Mouse (Mus musculus) limb, embryonic 12.5 days (tissue): ENCODE measurements around the gene Pappa. TPM values are rescaled to one million over a fixed set of nuclear protein-coding genes. Genes with fewer than 3 reads are reported as not detected.

Experiments
- ATAC-seq: fragments of 200-750 bp; cut with Nextera tagmentation; 2 replicates; pipeline ENCODE4 v1.8.0; 2017; ENCODE audit warnings: low read depth, moderate TSS enrichment; ENCODE audit not compliant: insufficient number of reproducible peaks, insufficient read depth, low FRiP score, low TSS enrichment
- H3K27ac ChIP-seq: fragments of 300-500 bp; sonication (generic); 2 replicates; pipeline ENCODE4 v1.5.1; 2016; ENCODE audit warnings: mild to moderate bottlenecking, moderate library complexity
- H3K27me3 ChIP-seq: fragments of 300-500 bp; sonication (generic); 2 replicates; pipeline ENCODE4 v1.6.1; 2016; ENCODE audit warnings: mild to moderate bottlenecking, moderate library complexity
- H3K36me3 ChIP-seq: fragments of 300-500 bp; sonication (generic); 2 replicates; pipeline ENCODE4 v1.6.1; 2016; ENCODE audit warnings: mild to moderate bottlenecking, moderate library complexity
- H3K4me1 ChIP-seq: fragments of 300-500 bp; sonication (generic); replicated peaks from 2 replicates; pipeline ENCODE4 v1.6.1; 2016
- H3K4me2 ChIP-seq: fragments of 300-500 bp; sonication (generic); 2 replicates; pipeline ENCODE4 v1.6.1; 2016; ENCODE audit warnings: mild to moderate bottlenecking, moderate library complexity
- H3K4me3 ChIP-seq: fragments of 300-500 bp; sonication (generic); replicated peaks from 2 replicates; pipeline ENCODE4 v1.5.1; 2016; ENCODE audit warnings: mild to moderate bottlenecking
- H3K9ac ChIP-seq: fragments of 300-500 bp; sonication (generic); replicated peaks from 2 replicates; pipeline ENCODE4 v1.6.1; 2016; ENCODE audit warnings: mild to moderate bottlenecking, moderate library complexity
- H3K9me3 ChIP-seq: fragments of 300-500 bp; sonication (generic); 2 replicates; pipeline ENCODE4 v1.6.1; 2016; ENCODE audit warnings: mild to moderate bottlenecking, moderate library complexity
- WGBS: fragments of 180-500 bp; shearing (Covaris S2); methylation state at CpG from one replicate; pipeline ENCODE4 v1.1.7; 2016; 5-methylcytosine and 5-hydroxymethylcytosine counted together
- polyA plus RNA-seq: library from polyadenylated mRNA; unstranded; fragments of >200 nt; fragmentation: Nextera tagmentation; extraction: Ambion mirVana; gene quantifications from 2 replicates; pipeline ENCODE4 v1.2.1, GENCODE M21; 2016

Pappa gene
- polyA plus RNA-seq, 1 experiment from 2014 or later = 1.1 TPM

DNA sequence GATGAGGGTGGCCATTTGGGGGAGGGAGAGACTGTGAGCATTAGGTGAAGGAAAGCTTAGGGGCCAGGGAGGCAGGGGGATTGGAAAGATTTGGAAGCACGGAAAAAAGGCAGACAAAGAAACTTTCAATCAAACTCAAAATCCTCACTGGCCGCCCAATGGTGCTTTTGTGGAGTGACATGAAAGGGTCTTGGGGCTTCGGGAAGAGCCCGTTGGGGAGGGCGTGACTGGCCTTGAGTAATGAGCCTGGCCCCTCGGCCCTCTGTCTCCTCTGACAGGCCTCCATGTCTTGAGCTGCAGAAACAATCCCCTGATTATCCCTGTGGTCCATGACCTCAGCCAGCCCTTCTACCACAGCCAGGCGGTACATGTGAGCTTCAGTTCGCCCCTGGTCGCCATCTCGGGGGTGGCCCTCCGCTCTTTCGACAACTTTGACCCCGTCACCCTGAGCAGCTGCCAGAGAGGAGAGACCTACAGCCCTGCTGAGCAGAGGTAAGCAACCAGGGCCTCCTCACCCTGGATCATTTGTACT is 173.1 kb downstream of the Pappa start:
- H3K9me3 ChIP-seq = no peaks in the 10 kb centered on the region
- no peak overlapping the region for H3K27ac ChIP-seq
- no peaks in the 10 kb centered on the region for H3K36me3 ChIP-seq
- H3K9ac ChIP-seq = no peak overlapping the region
- no peak for ATAC-seq
- 32% methylated on average over 13 of the region's 13 CpGs for WGBS
- H3K4me3 ChIP-seq = no peak overlapping the region
- no peaks in the 10 kb centered on the region for H3K4me1 ChIP-seq
- no peak overlapping the region for H3K4me2 ChIP-seq
- H3K27me3 ChIP-seq = no peaks in the 10 kb centered on the region

DNA sequence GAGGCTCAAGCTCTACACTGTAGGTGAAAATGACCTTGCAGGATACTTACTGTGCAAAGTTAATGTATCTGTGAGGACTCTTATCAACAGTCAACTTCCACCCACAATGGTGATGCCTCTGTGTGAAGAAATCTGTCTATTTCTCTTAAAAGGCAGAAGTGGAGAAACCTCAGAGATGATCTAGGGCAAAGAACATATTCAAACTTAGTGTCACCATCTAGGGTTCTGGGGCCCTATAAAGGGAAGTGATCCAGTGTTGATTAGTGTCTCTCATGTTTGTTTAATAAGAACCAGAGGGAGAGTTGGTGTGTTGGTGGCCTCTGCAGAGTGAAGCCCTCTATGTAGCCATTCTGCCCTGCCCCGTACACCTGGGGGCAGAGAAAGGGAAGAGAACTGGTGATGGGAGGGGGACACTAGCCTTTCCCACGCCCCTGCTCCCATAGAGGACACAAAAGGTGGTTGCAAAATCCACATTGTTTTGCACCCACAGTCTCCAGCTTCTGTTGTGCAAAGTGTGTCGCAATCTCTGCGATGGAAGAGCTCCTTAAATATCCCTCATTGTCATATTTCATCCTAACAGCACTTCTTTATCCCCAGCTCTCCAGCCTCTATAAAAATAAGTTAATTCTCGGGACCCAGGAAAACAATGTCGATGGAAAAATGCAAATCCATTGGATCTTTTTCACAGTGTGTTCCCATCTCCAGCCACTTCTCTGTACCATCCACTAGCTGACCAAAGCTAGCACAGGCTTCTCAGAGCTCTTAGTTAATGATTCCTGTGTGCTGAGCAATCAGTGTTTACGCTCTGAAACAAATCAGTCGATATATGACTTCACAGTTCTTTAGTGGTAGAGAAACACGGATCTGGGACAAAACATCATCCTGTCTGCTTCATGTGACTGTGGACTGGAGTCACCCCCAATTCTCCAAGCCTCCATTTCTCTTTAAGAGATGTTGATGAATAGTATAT is 174.5 kb downstream of the Pappa start:
- ATAC-seq = no peak
- H3K9me3 ChIP-seq = no peaks in the 10 kb centered on the region
- H3K9ac ChIP-seq = no peak overlapping the region
- no peak overlapping the region for H3K4me3 ChIP-seq
- no peak overlapping the region for H3K27ac ChIP-seq
- H3K36me3 ChIP-seq = no peaks in the 10 kb centered on the region
- WGBS = 80% methylated on average over 9 of the region's 9 CpGs
- H3K4me1 ChIP-seq = no peaks in the 10 kb centered on the region
- H3K4me2 ChIP-seq = no peak overlapping the region
- H3K27me3 ChIP-seq = no peaks in the 10 kb centered on the region

DNA sequence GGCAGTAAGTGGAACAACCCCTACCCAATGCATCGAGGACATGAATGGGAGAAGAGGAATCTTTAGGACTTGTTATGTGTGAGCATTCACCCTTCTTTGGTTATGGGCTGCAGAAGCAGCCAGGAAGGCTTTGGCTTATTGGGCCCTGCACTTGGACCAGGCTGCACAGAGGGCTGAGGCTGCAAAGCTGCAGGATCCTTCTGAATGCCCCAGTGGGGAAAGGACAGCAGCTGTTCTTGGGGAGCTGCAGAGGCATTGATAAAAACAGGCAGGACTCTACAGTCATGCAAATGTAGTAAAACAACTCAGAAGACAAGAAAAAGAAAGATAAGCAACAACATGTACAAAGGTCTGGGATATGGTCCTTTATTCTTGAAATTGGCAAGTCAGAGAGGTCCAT is 175.4 kb downstream of the Pappa start:
- no peaks in the 10 kb centered on the region for H3K9me3 ChIP-seq
- H3K9ac ChIP-seq = no peak overlapping the region
- H3K36me3 ChIP-seq = no peaks in the 10 kb centered on the region
- no peak overlapping the region for H3K27ac ChIP-seq
- H3K4me2 ChIP-seq = no peak overlapping the region
- WGBS = 82% methylated on average over 1 of the region's 1 CpGs
- ATAC-seq = no peak
- H3K27me3 ChIP-seq = no peaks in the 10 kb centered on the region
- H3K4me3 ChIP-seq = no peak overlapping the region
- H3K4me1 ChIP-seq = no peaks in the 10 kb centered on the region

DNA sequence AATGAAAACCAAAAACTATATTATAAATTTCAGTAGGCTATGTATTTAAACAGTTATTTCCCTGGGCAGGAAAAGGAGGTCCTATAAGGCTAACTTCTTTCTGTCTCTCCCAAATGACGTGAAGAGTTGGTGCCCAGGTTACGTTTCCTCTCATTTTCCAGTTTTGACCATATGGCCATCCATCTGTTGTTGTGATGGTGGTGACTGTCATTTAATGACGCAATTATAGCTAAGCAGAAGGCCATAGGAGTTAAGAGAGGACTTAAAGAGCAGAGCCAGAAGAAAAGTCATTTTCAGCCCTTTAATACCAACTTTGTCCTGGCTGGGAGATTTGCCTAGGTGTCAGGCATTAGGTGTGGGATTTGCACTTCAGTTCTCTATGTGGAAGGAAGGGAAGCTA is 176.5 kb downstream of the Pappa start:
- H3K36me3 ChIP-seq = no peaks in the 10 kb centered on the region
- H3K27me3 ChIP-seq = no peaks in the 10 kb centered on the region
- H3K27ac ChIP-seq = no peak overlapping the region
- 67% methylated on average over 3 of the region's 3 CpGs for WGBS
- H3K9me3 ChIP-seq = no peaks in the 10 kb centered on the region
- no peak overlapping the region for H3K4me3 ChIP-seq
- no peak overlapping the region for H3K4me2 ChIP-seq
- no peaks in the 10 kb centered on the region for H3K4me1 ChIP-seq
- no peak for ATAC-seq
- H3K9ac ChIP-seq = no peak overlapping the region

DNA sequence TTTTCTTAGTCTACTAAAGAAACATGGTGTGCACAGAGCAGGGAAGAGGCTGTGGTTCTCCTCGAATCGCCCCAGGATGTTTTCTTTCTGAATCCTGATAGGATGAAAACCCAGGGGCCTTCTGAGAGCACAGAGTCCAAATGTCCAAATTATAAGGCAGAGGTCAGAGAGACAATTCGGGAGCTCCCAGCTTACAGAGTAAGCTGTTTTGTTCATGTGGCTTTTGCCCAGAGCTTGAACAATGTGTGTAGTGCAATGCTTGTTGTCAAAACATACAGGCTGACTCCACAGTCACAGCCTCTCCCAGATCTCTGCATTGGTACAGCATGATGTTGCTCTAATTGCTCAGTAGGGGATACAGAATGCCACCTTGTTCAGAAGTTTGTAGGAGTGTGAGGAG is 178.7 kb downstream of the Pappa start:
- H3K36me3 ChIP-seq = no peaks in the 10 kb centered on the region
- no peaks in the 10 kb centered on the region for H3K9me3 ChIP-seq
- H3K9ac ChIP-seq = no peak overlapping the region
- H3K4me2 ChIP-seq = no peak overlapping the region
- no peak for ATAC-seq
- no peak overlapping the region for H3K27ac ChIP-seq
- no peaks in the 10 kb centered on the region for H3K27me3 ChIP-seq
- 76% methylated on average over 3 of the region's 3 CpGs for WGBS
- no peak overlapping the region for H3K4me3 ChIP-seq
- no peaks in the 10 kb centered on the region for H3K4me1 ChIP-seq

DNA sequence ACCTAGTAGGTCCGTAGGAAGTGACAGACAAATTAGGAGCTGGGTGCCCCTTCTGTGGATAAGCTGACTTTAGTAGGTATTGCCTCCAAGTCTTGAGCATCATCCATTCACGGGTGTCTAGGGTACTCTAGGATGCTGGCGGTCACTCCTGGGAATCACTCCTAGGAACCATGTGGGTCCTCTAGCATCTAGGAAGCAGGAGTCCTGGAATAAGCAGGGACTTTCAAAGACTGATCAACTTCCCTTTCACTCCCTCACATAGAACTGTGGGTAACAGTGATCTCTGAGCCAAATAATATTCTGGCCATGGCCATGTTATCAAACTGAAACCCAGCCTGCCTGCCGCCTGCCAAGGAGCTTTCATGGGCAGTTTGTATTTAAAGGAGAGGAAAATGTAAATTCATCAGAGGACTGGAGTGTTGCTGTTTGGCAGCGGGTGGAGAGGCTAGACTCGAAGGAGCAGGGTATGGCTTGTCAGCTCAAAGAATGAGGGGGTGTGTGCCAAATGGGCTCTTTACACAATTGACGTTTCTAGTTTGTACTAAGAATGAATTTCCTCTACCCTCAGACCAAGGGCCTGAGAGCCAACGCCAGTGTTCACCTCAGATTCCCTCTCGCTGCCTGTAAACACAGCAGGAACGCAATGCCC is 194.0 kb downstream of the Pappa start:
- H3K27me3 ChIP-seq = no peaks in the 10 kb centered on the region
- no peak for ATAC-seq
- 77% methylated on average over 10 of the region's 10 CpGs for WGBS
- no peak overlapping the region for H3K27ac ChIP-seq
- no peaks in the 10 kb centered on the region; the same call in 1 of the 2 replicates for H3K36me3 ChIP-seq
- H3K9ac ChIP-seq = no peak overlapping the region
- H3K9me3 ChIP-seq = no peaks in the 10 kb centered on the region
- no peak overlapping the region for H3K4me3 ChIP-seq
- peaks cover 2% of the 10 kb centered on the region; the same call in 1 of the 2 replicates for H3K4me1 ChIP-seq
- no peak overlapping the region for H3K4me2 ChIP-seq

DNA sequence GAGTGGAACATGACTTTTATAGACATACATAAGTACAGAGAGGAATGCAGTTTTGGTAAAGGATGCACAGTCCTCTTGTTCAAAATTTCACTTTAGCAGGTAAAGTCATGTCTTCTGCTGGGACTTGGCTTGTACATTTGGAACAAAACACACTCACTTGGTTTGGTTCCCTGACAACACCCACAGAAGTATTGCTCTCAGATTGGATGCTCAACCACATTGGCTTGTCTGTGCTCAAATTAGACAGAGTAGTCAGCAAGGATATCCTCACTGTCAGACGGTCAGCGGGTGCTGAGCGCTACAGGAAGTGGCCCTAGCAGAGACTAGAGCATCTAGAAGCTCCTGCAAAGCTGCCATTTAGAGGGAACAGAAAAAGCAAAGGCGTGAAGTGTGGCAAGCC is 197.4 kb downstream of the Pappa start:
- no peaks in the 10 kb centered on the region for H3K27me3 ChIP-seq
- H3K9ac ChIP-seq = no peak overlapping the region
- H3K4me1 ChIP-seq = peaks cover 2% of the 10 kb centered on the region; the same call in 1 of the 2 replicates
- H3K4me3 ChIP-seq = no peak overlapping the region
- no peak overlapping the region for H3K4me2 ChIP-seq
- no peaks in the 10 kb centered on the region for H3K9me3 ChIP-seq
- no peaks in the 10 kb centered on the region for H3K36me3 ChIP-seq
- no peak for ATAC-seq
- H3K27ac ChIP-seq = no peak overlapping the region
- 86% methylated on average over 4 of the region's 4 CpGs for WGBS

DNA sequence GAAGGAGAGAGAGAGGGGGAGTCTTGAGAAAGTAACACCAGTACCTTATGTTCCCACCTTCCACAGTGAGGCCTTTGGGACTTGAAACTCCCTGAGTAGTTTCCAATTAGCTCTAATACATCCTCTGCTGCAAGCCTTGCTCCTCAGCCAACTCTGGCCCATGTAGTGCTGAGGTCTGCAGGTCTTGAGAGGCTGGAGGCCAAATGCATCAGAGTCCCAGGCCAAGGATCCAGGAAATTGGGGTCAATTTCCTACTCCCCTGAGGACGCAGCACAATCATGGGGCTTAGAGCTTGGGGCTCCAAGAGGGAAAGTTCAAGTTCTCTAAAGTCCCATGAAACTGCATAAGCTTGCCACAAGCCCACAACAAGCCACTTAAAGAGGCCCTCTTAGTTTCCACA is 198.0 kb downstream of the Pappa start:
- Histone ChIP-seq H3K27me3 (no peaks in the 10 kb centered on the region), H3K4me1 (peaks cover 2% of the 10 kb centered on the region; the same call in 1 of the 2 replicates)
- 61% methylated on average over 1 of the region's 1 CpGs for WGBS

DNA sequence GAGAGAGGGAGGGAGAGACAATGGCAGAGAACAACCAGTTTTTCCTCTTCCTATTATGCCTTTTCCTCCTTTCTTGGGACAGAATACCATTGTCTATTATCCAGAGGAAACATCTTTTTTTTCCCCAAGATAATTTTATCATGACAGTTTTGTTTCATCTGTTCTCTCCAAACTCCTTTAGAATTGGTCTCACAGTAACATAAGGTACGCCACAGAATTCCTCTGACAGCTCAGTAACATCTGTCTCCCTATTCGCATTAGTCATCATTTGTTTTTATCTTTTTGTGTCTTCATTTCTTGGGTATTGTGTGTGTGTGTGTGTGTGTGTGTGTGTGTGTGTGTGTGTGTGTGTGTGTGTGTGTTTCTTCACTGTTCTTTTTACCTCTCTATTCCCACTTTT is 201.8 kb downstream of the Pappa start:
- Histone ChIP-seq H3K4me1 (peaks cover 14% of the 10 kb centered on the region), H3K4me2 (no peak overlapping the region), H3K4me3 (no peak overlapping the region), H3K9me3 (no peaks in the 10 kb centered on the region), H3K36me3 (no peaks in the 10 kb centered on the region), H3K9ac (no peak overlapping the region), H3K27me3 (no peaks in the 10 kb centered on the region), H3K27ac (no peak overlapping the region)
- WGBS = 95% methylated on average over 2 of the region's 2 CpGs
- ATAC-seq = no peak

More for the DNA sequence above, 198.0 kb downstream of the Pappa start:
- Histone ChIP-seq H3K4me2 (no peak overlapping the region), H3K9ac (no peak overlapping the region), H3K9me3 (no peaks in the 10 kb centered on the region), H3K36me3 (no peaks in the 10 kb centered on the region), H3K4me3 (no peak overlapping the region), H3K27ac (no peak overlapping the region)
- no peak; the same call in 1 of the 2 replicates for ATAC-seq

DNA sequence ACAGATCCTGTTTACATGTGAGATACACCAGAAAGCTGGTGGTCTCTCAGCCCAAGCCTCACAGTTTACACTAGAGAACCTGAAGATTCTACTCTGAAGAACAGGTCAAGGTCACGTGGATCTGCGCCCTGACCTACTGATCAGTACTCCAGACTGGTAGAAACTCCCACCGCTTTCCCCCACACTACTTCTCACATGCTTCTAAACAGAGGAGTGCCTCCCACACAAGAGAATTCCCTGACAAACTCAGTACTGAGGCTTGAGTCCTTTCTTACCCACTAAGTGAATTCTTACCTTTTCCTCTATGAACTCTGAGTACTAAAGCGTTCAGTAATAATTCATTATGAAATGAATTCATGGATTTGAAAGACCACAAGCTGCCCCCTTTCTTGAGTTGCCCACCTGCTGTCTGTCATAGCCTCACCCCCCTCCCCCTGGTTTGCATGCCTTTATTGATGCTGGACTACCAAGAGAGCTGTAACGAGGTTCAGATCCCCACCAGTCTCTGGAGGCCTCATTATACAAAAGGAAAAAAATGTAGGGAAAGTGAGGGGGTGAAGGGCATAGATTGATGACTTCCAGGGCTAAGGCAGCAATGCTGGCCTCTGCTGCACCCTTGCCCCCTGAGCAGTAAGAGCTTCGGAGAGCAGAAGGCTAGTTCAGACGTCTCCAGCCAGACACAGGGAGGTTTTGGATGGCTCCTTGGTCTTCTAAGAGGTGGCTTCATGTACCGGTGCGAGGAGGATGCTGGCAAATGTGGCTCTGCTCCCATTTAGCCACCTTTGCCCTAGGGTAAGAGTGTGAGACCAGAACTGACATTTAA is 204.7 kb downstream of the Pappa start:
- no peaks in the 10 kb centered on the region for H3K36me3 ChIP-seq
- peaks cover 12% of the 10 kb centered on the region for H3K4me1 ChIP-seq
- no peak overlapping the region for H3K4me3 ChIP-seq
- no peak overlapping the region for H3K9ac ChIP-seq
- H3K9me3 ChIP-seq = no peaks in the 10 kb centered on the region
- H3K27ac ChIP-seq = no peak overlapping the region
- no peaks in the 10 kb centered on the region for H3K27me3 ChIP-seq
- H3K4me2 ChIP-seq = no peak overlapping the region
- ATAC-seq = no peak
- 54% methylated on average over 9 of the region's 9 CpGs for WGBS

DNA sequence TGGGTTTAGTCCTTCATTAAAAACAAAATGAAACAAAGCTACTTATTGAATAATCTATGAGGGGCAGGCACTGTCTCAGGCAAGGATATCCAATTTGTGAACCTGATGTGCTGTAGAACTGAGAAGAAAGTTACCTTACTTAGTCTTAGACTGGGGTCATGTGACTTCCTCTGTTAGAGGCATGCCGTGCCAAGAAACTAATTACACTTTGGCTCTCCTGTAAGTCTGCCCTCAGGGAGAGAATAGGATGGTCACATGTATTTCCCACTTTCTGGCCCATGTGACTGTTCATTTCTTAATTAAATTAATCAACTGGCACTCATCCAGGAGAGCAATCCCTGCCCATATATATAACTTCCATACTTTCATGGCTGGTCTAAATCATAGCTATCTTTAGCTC is 209.7 kb downstream of the Pappa start:
- ATAC-seq = no peak
- H3K36me3 ChIP-seq = no peaks in the 10 kb centered on the region
- H3K4me3 ChIP-seq = no peak overlapping the region
- H3K27me3 ChIP-seq = no peaks in the 10 kb centered on the region
- no peak overlapping the region for H3K4me2 ChIP-seq
- no peak overlapping the region for H3K9ac ChIP-seq
- WGBS = 26% methylated on average over 1 of the region's 1 CpGs
- peaks cover 7% of the 10 kb centered on the region for H3K4me1 ChIP-seq
- no peak overlapping the region for H3K27ac ChIP-seq
- H3K9me3 ChIP-seq = no peaks in the 10 kb centered on the region
